Mouse (Mus musculus) ES-E14 (cell line): ENCODE results near the gene Chrna9. TPM values are rescaled to one million over a fixed set of nuclear protein-coding genes. Genes with fewer than 3 reads are reported as not detected.

Experiments
- DNase-seq: peaks from one replicate; pipeline ENCODE4 v3.0.0-alpha.2; 2013; ENCODE audit warnings: low read depth, low spot score
- H3K27ac ChIP-seq: 2 replicates; pipeline ENCODE4 v1.5.1; 2012; ENCODE audit warnings: low read depth, mild to moderate bottlenecking, low read length, moderate library complexity, mixed read lengths; ENCODE audit not compliant: poor library complexity, insufficient read depth, severe bottlenecking
- H3K36me3 ChIP-seq: 2 replicates; pipeline ENCODE4 v1.6.1; 2012; ENCODE audit warnings: mild to moderate bottlenecking, low read length, moderate library complexity, mixed read lengths; ENCODE audit not compliant: control insufficient read depth, poor library complexity, insufficient read depth, severe bottlenecking
- H3K4me1 ChIP-seq, 2 experiments: fragments of 150-350 bp in 1 of 2; sonication (generic) in 1 of 2; 2 replicates each; pipeline ENCODE4 v1.6.1; 2012; ENCODE audit warnings: low read length in 2 of 2, mild to moderate bottlenecking in 1 of 2, mixed read lengths in 1 of 2; ENCODE audit not compliant: control insufficient read depth in 2 of 2, insufficient read depth in 2 of 2, poor library complexity in 1 of 2
- H3K4me3 ChIP-seq, 2 experiments: fragments of 150-350 bp in 1 of 2; sonication (generic) in 1 of 2; 2 replicates each; pipeline ENCODE4 v1.5.1; 2012; ENCODE audit warnings: low read length in 2 of 2, low read depth in 1 of 2, mild to moderate bottlenecking in 1 of 2, mixed read lengths in 1 of 2; ENCODE audit not compliant: insufficient read depth in 1 of 2, poor library complexity in 1 of 2, severe bottlenecking in 1 of 2
- H3K9ac ChIP-seq: 2 replicates; pipeline ENCODE4 v1.6.1; 2012; ENCODE audit warnings: low read depth, mild to moderate bottlenecking, low read length, mixed read lengths; ENCODE audit not compliant: poor library complexity, insufficient read depth, severe bottlenecking
- H3K9me3 ChIP-seq: fragments of 150-350 bp; sonication (generic); 2 replicates; pipeline ENCODE4 v1.6.1; 2012; ENCODE audit warnings: low read depth, mild to moderate bottlenecking, low read length; ENCODE audit not compliant: control insufficient read depth, insufficient read depth
- CHD2 ChIP-seq: IDR thresholded peaks from 2 replicates; pipeline ENCODE4 v1.6.1; 2014; ENCODE audit warnings: mild to moderate bottlenecking, low read depth, low read length, inconsistent platforms
- HCFC1 ChIP-seq: IDR thresholded peaks from 2 replicates; pipeline ENCODE4 v1.6.1; 2012; ENCODE audit warnings: low read length, inconsistent platforms, borderline replicate concordance; ENCODE audit not compliant: insufficient read depth
- MAFK ChIP-seq: IDR thresholded peaks from 2 replicates; pipeline ENCODE4 v1.6.1; 2014; ENCODE audit warnings: mild to moderate bottlenecking, low read depth, low read length, inconsistent platforms; ENCODE audit not compliant: insufficient read depth
- ZC3H11A ChIP-seq: IDR thresholded peaks from 2 replicates; pipeline ENCODE4 v1.6.1; 2012; ENCODE audit warnings: low read depth, mild to moderate bottlenecking, inconsistent platforms, low read length, borderline replicate concordance
- ZNF384 ChIP-seq: IDR thresholded peaks from 2 replicates; pipeline ENCODE4 v1.6.1; 2012; ENCODE audit warnings: low read depth, low read length, inconsistent platforms
- in situ Hi-C, 2 experiments: fragments of 600-800 bp; cut with MboI; formaldehyde crosslinking; loops; one replicate each; pipeline ENCODE4 v1.15.1; 2025; ENCODE audit warnings: low sequenced_read_pairs in 2 of 2, inconsistent platforms in 1 of 2; ENCODE audit not compliant: unreplicated experiment in 2 of 2
- total RNA-seq: library from RNA; depleted of rRNA; stranded (reverse); fragments of 300-350 nt; gene quantifications from 2 replicates; pipeline ENCODE4 v1.2.3, GENCODE M21; 2012

Gene Chrna9
- total RNA-seq, 1 experiment = 11.2 TPM

- DNase-seq = no peak
- Histone ChIP-seq H3K9me3 (no peaks in the 10 kb centered on the region), H3K4me1 (0 out of 4 replicates have a peak, but pooled peaks cover 0 to under 1% of the 10 kb centered on the region in 2 experiments), H3K36me3 (no peaks in the 10 kb centered on the region), H3K9ac (no peak overlapping the region), H3K4me3 (no peak overlapping the region), H3K27ac (no peak overlapping the region)
- in situ Hi-C loops = loop anchor here in 1 of 2 experiments (25.0 kb wide), 1 partner anchor 100 kb away; no protein-coding TSS in a partner anchor
- no peak for TF ChIP-seq MAFK
- TF ChIP-seq CHD2 = no peak
- no peak for TF ChIP-seq ZNF384
- TF ChIP-seq ZC3H11A = no peak
- no peak for TF ChIP-seq HCFC1
Observed at GRCm38 (mm10) chr5:65937011-65937726, 2.4 kb downstream of the Chrna9 start.

- in situ Hi-C loops = loop anchor here in 1 of 2 experiments (25.0 kb wide), 1 partner anchor 101 kb away; no protein-coding TSS in a partner anchor
- Histone ChIP-seq H3K4me3 (no peak overlapping the region), H3K9me3 (no peaks in the 10 kb centered on the region), H3K36me3 (no peaks in the 10 kb centered on the region), H3K4me1 (peaks cover 0 to 5% of the 10 kb centered on the region in 2 experiments; a peak in 1 of 4 replicates), H3K9ac (no peak overlapping the region), H3K27ac (no peak overlapping the region)
- TF ChIP-seq HCFC1 (no peak), CHD2 (no peak), ZNF384 (no peak), MAFK (no peak), ZC3H11A (peak; percentile 81)
- DNase-seq = peak; percentile 84
Observed at GRCm38 (mm10) chr5:65937998-65938715, 3.4 kb downstream of the Chrna9 start.

- Histone ChIP-seq H3K27ac (no peak overlapping the region), H3K4me1 (peaks cover 0 to 5% of the 10 kb centered on the region in 2 experiments; a peak in 1 of 4 replicates), H3K9ac (no peak overlapping the region), H3K36me3 (no peaks in the 10 kb centered on the region), H3K4me3 (no peak overlapping the region), H3K9me3 (no peaks in the 10 kb centered on the region)
- in situ Hi-C loops = loop anchor here in 1 of 2 experiments (25.0 kb wide), 1 partner anchor 104 kb away; no protein-coding TSS in a partner anchor
- TF ChIP-seq CHD2 = no peak
- no peak for TF ChIP-seq ZC3H11A
- TF ChIP-seq HCFC1 = no peak
- TF ChIP-seq ZNF384 = no peak
- no peak for TF ChIP-seq MAFK
- DNase-seq = no peak
Observed at GRCm38 (mm10) chr5:65941145-65941544, 6.4 kb downstream of the Chrna9 start.

- in situ Hi-C loops = loop anchor here in 1 of 2 experiments (25.0 kb wide), 1 partner anchor 113 kb away; no protein-coding TSS in a partner anchor
- no peak overlapping the region for H3K27ac ChIP-seq
- TF ChIP-seq MAFK (no peak), ZC3H11A (no peak), CHD2 (no peak), HCFC1 (no peak)
- no peak overlapping the region for H3K9ac ChIP-seq
- DNase-seq = no peak
- H3K4me1 ChIP-seq = peaks cover 0 to 9% of the 10 kb centered on the region in 2 experiments; a peak in 1 of 4 replicates
- H3K36me3 ChIP-seq = no peaks in the 10 kb centered on the region
- no peak overlapping the region for H3K4me3 ChIP-seq
- no peaks in the 10 kb centered on the region for H3K9me3 ChIP-seq
Observed at GRCm38 (mm10) chr5:65949822-65950221, 15.1 kb downstream of the Chrna9 start.
